Mouse (Mus musculus): ENCODE measurements around the gene Fam228a. TPM values are rescaled to one million over a fixed set of nuclear protein-coding genes. Genes with fewer than 3 reads are reported as not detected.
"Not testable (repeated sequence)": the region's sequence is repeated elsewhere in the genome, so short reads cannot be mapped to it uniquely, and the experiment has no call there.

Fam228a gene
- total RNA-seq, 2 experiments from 2014 or later, result 2.2 to 4.1 TPM

- DNase-seq, result no peak
Observed at GRCm38 (mm10) chr12:4717417-4717816, 20.8 kb downstream of the Fam228a start.

DNA sequence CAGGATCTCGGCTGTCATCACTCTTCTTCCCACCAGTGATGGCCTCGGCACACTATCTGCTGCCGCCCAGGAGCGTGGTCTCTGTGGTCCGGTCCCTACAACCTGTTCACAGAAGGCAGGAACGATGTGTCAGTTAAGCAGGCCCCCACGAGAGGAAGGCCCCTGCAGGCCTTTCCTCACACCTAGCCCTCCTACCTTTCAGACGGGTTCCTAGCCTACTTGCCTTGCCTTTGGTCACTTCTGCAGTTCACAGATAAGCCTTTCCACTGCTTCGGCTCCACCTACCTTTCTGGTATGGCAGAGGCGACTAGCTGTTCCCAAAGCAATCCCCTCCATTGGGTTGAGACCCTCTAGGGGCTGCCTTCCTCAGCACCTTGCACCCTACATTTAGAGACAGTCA lies 22.6 kb downstream of the Fam228a start:
- DNase-seq, result no peak

DNA sequence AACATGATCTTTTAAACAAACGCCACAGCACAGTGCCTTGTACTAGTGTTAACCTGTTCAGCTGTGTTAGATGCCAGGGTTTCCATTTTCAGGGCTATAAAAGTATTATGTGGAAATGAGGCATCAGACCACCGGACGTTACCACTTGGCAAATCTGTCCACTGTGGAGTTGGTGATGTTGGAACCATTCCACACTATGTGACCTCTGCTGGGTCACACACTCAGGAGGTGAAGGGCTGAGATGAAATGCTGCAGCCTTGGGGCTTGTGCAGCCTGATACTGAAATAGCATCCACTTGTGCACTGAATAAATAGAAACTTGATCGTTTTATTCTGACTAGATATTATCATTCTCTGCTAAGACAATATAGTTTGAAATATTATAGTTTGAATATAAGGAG lies 24.9 kb downstream of the Fam228a start:
- no peak for DNase-seq

DNA sequence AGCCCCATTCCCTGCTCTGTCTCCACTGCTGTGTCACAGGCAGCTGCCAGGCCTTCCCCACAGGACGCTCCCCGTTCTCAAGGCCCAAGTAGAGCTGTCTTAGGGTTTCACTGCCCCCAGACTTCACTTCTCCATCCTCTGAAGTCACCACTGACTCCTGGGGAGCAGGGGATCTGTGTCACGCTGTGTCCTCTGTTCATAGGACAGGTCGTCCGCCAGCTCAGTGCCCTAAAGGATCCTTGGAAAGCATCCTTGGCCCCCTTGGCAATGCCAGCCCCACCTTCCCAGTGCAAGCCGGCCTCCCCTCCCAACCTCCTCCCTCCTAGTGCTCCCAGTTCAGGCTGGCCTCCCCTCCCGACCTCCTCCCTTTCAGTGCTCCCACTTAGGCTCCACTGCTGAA lies 28.3 kb downstream of the Fam228a start:
- DNase-seq, result no peak

- no peak for DNase-seq
Observed at GRCm38 (mm10) chr12:4708881-4709604, 29.2 kb downstream of the Fam228a start.

DNA sequence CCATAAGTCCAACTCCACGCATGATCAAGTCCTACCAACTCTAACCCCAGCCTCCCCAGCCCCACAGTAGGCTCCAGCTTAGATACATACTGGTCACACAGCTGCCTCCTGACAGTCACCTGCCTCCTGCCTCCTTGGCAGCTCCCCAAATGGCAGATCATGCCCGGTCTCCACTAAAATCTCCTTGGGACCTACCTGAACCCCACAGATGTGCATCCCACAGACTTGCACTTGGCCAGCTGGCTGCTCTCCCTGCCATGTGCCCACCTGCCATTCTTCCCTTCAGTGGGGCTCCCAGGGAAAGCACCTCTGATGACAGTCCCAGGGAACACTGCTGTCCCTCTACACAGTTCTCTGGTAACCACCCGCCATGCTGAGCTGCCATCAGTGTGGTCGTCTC lies 29.9 kb downstream of the Fam228a start:
- no peak for DNase-seq

- no peak for DNase-seq
Observed at GRCm38 (mm10) chr12:4707488-4708017, 30.7 kb downstream of the Fam228a start.

- DNase-seq, result no peak
Observed at GRCm38 (mm10) chr12:4706901-4707300, 31.3 kb downstream of the Fam228a start.

DNA sequence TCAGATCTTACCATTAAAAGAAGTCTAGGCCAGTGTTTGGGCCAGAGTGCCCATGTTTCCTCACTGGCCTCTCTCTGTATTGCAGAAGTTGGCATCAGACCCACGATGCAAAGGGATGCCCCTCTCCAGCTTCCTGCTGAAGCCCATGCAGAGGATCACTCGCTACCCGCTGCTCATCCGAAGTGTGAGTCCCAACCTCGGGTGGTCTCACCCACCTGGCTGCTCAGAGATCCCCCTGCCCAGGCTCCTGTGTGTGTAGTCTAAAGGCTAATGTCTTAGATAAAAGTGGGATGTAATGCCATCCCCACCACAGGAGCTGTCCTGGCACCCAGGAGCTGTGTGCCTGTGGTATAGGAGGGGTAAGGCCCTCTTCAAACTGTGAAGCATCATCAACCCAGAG lies 32.1 kb downstream of the Fam228a start:
- no peak for DNase-seq

DNA sequence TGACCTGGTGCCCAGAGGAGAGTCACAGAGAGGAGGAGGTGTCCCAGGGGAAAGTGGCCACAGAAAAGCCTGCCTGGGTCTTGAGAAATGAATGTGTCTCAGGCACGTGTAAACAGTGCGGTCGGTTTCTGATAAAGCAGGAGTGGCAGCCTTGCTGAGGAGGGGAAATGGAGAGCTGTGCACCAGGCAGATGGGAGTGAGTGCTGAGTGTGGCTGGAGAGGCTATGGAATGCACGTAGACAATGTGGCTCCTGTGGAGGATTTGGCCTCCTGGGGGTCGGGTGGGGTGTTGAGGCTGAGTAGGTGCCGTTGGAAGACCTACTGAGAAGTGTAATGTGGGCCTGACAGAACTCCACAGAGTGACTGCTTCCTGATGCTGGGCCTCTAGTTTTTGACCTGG lies 32.6 kb downstream of the Fam228a start:
- not testable (repeated sequence) for DNase-seq

- no peak for DNase-seq
Observed at GRCm38 (mm10) chr12:4694534-4694933, 43.7 kb downstream of the Fam228a start.

- no peak for DNase-seq
Observed at GRCm38 (mm10) chr12:4691193-4691592, 47.0 kb downstream of the Fam228a start.

- DNase-seq, result no peak
Observed at GRCm38 (mm10) chr12:4689341-4689740, 48.9 kb downstream of the Fam228a start.

DNA sequence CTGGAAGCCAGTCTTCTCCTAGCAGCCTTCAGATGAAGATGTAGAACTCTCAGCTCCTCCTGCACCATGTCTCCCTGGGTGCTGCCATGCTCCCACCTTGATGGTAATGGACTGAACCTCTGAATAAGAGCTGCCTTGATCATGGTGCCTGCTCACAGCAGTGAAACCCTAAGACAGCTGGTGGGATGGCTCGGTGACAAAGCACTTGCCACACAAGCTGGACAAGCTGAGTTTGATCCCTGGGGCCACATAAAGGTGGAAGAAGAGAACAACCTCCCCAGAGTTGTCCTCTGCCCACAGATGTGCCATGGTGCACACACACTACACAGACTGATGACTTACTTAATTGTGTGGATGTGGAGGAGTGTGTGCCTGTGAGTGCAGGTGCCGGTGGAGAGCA lies 49.8 kb downstream of the Fam228a start:
- no peak for DNase-seq

DNA sequence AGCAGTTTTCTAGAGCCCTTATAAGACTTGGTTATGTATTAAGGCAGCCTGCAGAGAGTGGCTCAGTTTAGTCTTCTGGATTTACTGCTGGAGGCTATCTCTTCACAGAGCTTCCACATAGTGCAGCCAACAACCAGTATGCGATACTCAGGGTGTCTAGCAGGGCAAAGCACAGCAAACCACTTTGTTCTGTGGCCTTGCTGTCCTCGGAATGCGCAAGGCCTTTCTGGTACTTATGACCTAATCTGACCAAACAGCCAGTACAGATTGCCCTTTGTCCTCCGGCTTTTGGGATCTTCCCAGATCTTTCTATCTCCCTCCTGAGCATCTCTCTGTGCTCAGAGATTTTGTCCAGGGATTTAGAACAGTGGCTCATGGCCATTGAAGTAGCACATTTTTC lies 52.8 kb downstream of the Fam228a start:
- DNase-seq, result no peak

DNA sequence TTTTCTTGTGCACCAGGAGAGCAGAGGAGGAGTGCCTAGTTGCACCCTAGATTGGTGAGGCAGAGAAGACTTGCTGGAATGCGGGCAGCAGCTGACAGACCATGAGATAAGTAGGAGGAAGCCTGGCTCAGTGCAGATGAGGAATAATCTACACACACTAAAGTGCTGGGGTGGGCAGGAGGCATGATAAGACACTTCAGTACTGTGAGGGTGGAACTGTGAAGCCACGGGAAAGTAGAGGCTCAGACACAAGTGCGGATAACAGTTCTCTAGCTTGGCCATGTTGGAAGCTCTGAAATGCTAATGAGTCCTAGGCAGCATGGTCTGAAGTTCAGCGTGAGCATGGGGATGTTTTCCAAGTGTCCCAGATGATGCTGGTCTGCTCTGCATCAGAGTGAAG lies 58.3 kb downstream of the Fam228a start:
- DNase-seq, result peak; percentile 56 to 69

DNA sequence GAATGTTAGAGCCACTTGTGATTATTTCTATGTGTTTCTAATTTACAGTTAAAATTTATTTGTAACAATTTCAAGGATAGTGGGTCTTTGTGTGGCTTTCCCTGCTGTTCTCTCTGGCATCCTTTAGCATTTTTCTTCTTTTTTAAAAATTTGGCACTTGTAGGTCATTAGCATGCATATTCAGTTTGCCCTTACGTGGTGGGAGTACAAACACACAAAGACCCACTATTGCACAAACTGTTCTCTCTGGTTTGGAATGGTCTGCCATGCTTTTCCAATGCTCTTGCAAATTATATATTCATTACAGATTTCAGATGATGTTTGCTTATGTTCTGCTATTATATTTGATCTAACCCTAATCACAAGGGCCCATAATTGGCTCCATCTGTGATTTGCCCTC lies 61.9 kb downstream of the Fam228a start:
- no peak for DNase-seq

DNA sequence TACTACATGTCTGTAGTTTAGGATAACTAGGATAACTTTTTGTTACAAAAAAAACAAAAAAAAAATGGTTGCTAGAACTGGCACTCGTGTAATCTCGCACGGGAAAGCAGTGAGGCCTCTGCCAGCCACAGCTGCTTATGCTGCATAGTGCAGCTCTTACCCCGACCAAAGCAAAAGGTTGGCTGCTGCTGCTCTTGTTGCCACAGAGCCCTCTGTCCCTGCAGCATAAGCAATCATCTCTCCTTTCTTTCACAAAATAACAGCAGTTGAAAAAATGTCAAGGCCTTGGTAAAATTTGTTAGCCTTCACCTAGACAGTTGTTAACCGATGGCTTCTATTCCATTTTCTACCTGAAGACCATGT lies 72.6 kb downstream of the Fam228a start:
- DNase-seq, result no peak

DNA sequence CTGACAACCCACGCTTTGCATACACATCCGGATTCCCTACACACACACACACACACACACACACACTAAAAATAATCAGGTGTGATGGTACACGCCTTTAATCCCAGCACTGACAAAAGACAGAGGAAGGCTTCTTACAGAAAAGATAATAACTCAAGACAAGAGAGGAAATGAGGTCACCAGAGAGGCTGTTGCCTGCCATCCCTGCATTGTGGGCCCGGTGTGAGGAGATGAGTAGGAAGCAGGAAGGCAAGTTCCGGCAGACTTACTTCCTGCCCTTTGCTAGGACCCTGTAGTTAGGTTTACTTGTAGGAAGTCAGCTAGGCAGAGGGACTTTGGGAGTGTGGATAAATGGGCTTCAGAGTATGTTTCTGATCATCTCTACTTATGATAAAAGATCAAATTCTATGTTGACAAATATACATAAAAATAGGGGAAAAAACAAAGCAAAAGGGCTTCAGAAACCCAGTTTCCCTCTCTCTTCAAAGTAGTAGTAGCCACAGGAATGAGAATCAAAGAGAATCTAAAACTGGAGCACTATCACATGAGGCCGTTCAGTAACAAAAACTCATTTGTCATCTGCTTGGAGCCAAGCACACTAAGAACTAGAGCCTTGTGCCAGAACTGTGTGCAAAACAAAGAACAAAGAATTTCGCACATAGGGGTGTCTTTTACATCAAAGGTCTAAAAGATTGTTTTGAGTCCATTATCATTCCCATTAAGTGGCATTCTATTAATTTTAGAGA lies 73.1 kb downstream of the Fam228a start:
- no peak for DNase-seq

Other genes with a start within 250 kb of the Fam228a start
- 100 to 1,000 TPM in 1 of 2 experiments, 10 to 100 TPM in 1; 87.2 to 104 TPM for gene Itsn2, start 145.8 kb downstream of the Fam228a start, total RNA-seq (2021)
- gene Gm3625, start 145.5 kb downstream of the Fam228a start, total RNA-seq (2021), result not detected
- gene Pfn4, start 30.6 kb upstream of the Fam228a start, total RNA-seq (2021), result 10 to 100 TPM; 10.3 to 10.6 TPM
- gene Fam228b, start 30.8 kb upstream of the Fam228a start, total RNA-seq (2021), result 10 to 100 TPM; 17.5 to 25.6 TPM
- gene Sf3b6, start 79.1 kb upstream of the Fam228a start, total RNA-seq (2021), result 10 to 100 TPM; 83.2 to 96.7 TPM
- 10 to 100 TPM; 55.8 to 57.2 TPM for gene Fkbp1b, start 103.2 kb upstream of the Fam228a start, total RNA-seq (2021)
- gene Wdcp, start 104.9 kb upstream of the Fam228a start, total RNA-seq (2021), result 10 to 100 TPM; 12.5 to 14.3 TPM
- under 1 TPM; 0.35 to 0.56 TPM for gene Mfsd2b, start 135.9 kb upstream of the Fam228a start, total RNA-seq (2021)
- gene Ubxn2a, start 169.3 kb upstream of the Fam228a start, total RNA-seq (2021), result 10 to 100 TPM; 44.3 to 46.8 TPM
- 10 to 100 TPM; 36.6 to 38.3 TPM for gene Atad2b, start 178.9 kb upstream of the Fam228a start, total RNA-seq (2021)